Mouse (Mus musculus) embryo, embryonic 10.5 days (tissue): ENCODE results near the gene Fbxo17.
A peak's percentile ranks its signal among the peaks of the same experiment; 100 is the strongest.

Experiments used
- DNase-seq: peaks from one replicate; pipeline ENCODE4 v3.0.0-alpha.2; 2015; ENCODE audit warnings: low spot score

Gene Fbxo17

GRCm38 (mm10) chr7:28719159-28719558 is 2.6 kb downstream of the Fbxo17 start:
- no peak for DNase-seq

- DNase-seq, result no peak
Observed at GRCm38 (mm10) chr7:28719650-28720049, 3.0 kb downstream of the Fbxo17 start.

GRCm38 (mm10) chr7:28720753-28721537 is 4.3 kb downstream of the Fbxo17 start:
- DNase-seq, result peak; percentile 42

GRCm38 (mm10) chr7:28722079-28722478 is 5.5 kb downstream of the Fbxo17 start:
- DNase-seq, result no peak

- DNase-seq, result no peak
Observed at GRCm38 (mm10) chr7:28724613-28725012, 8.0 kb downstream of the Fbxo17 start.

- DNase-seq, result peak; percentile 87
Observed at GRCm38 (mm10) chr7:28726600-28726999, 10.0 kb downstream of the Fbxo17 start.

GRCm38 (mm10) chr7:28727649-28728340 is 11.2 kb downstream of the Fbxo17 start:
- DNase-seq, result peak; percentile 39

GRCm38 (mm10) chr7:28732341-28733142 is 15.9 kb downstream of the Fbxo17 start:
- peak; percentile 95 for DNase-seq

GRCm38 (mm10) chr7:28733211-28733610 is 16.6 kb downstream of the Fbxo17 start:
- DNase-seq, result no peak

GRCm38 (mm10) chr7:28735701-28736100 is 19.1 kb downstream of the Fbxo17 start:
- DNase-seq, result no peak

- no peak for DNase-seq
Observed at GRCm38 (mm10) chr7:28739829-28740228, 23.2 kb downstream of the Fbxo17 start.

- DNase-seq, result no peak
Observed at GRCm38 (mm10) chr7:28740949-28741348, 24.3 kb downstream of the Fbxo17 start.

GRCm38 (mm10) chr7:28741368-28741708 is 24.7 kb downstream of the Fbxo17 start:
- DNase-seq, result no peak

- peak; percentile 99 for DNase-seq
Observed at GRCm38 (mm10) chr7:28741709-28742438, 25.3 kb downstream of the Fbxo17 start, which contains the start of the genes Mrps12 and Sars2. Gene Mrps12, minus strand, starts transcription at chr7:28741820. Gene Sars2, plus strand, starts transcription at chr7:28741992.

GRCm38 (mm10) chr7:28749935-28750334 is 33.3 kb downstream of the Fbxo17 start:
- no peak for DNase-seq

GRCm38 (mm10) chr7:28756079-28756478 is 39.5 kb downstream of the Fbxo17 start, which contains the start of gene Ccer2:
Gene Ccer2, plus strand, starts transcription at chr7:28756174.
- no peak for DNase-seq

GRCm38 (mm10) chr7:28758623-28759022 is 42.0 kb downstream of the Fbxo17 start:
- no peak for DNase-seq

GRCm38 (mm10) chr7:28761907-28762306 is 45.3 kb downstream of the Fbxo17 start:
- no peak for DNase-seq

- DNase-seq, result no peak
Observed at GRCm38 (mm10) chr7:28765211-28765610, 48.6 kb downstream of the Fbxo17 start.

GRCm38 (mm10) chr7:28766173-28766879 is 49.7 kb downstream of the Fbxo17 start, which contains the start of gene Sirt2:
Gene Sirt2, plus strand, starts transcription at chr7:28766735.
- DNase-seq, result peak; percentile 100

- peak; percentile 44 for DNase-seq
Observed at GRCm38 (mm10) chr7:28766910-28767309, 50.3 kb downstream of the Fbxo17 start.
